Mouse (Mus musculus): ENCODE measurements around the gene Gm17268.

DNA sequence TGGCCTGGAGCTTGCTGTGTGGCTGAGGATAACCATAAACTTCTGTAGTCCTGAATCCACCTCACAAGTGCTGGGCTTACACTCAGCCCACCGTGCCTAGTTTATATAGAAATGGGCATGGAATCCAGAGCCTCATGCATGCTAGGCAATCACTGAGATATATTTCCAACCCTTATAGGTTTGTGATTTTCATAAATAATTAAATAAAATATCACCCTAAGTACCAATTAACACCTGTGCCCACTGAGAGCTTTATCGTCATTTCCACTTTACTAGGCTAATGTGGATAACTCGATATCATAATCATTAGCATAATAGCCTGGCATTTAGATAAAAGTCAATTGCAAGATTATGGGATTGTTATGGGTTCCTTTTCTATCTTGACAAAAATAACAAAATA lies 46.0 kb upstream of the Gm17268 start:
- TF ChIP-seq MYOG (IDR thresholded peaks at IDR 0.05; ENCODE audit: control insufficient read depth, extremely low read depth, insufficient read length) = no peak
- TF ChIP-seq CTCF (IDR thresholded peaks at IDR 0.05; ENCODE audit: control insufficient read depth, insufficient read depth, insufficient read length) = no peak
- TF ChIP-seq USF1 (IDR thresholded peaks at IDR 0.05; ENCODE audit: low read depth) = no peak
- TF ChIP-seq MAX (IDR thresholded peaks at IDR 0.05) = no peak
- no peak for TF ChIP-seq CEBPB (IDR thresholded peaks at IDR 0.05; ENCODE audit: low read depth)
- TF ChIP-seq MYOD1 (IDR thresholded peaks at IDR 0.05; ENCODE audit: control insufficient read depth, insufficient read length, low read depth) = no peak
